Mouse (Mus musculus): ENCODE results near the gene Tcte2. TPM values are rescaled to one million over a fixed set of nuclear protein-coding genes. Genes with fewer than 3 reads are reported as not detected.

The Tcte2 gene
- total RNA-seq, 2 experiments from 2014 or later: 4.2 to 5.8 TPM

- DNase-seq (ENCODE audit: low spot score in 2 of 2): no peak
These were observed 39.2 kb downstream of the Tcte2 start for GRCm38 (mm10) chr17:13722434-13722833.

- DNase-seq (ENCODE audit: low spot score in 2 of 2): no peak
These were observed 40.3 kb downstream of the Tcte2 start for GRCm38 (mm10) chr17:13721372-13721771.

- DNase-seq (ENCODE audit: low spot score in 2 of 2): no peak
These were observed 41.4 kb downstream of the Tcte2 start for GRCm38 (mm10) chr17:13720187-13720586.

GRCm38 (mm10) chr17:13717428-13717827 lies 44.2 kb downstream of the Tcte2 start:
- DNase-seq (ENCODE audit: low spot score in 2 of 2): no peak

- DNase-seq (ENCODE audit: low spot score in 2 of 2): no peak
These were observed 45.3 kb downstream of the Tcte2 start for GRCm38 (mm10) chr17:13716336-13716735.

- DNase-seq (ENCODE audit: low spot score in 2 of 2): no peak
These were observed 46.1 kb downstream of the Tcte2 start for GRCm38 (mm10) chr17:13715511-13715910.

- DNase-seq (ENCODE audit: low spot score in 2 of 2): no peak
These were observed 47.0 kb downstream of the Tcte2 start for GRCm38 (mm10) chr17:13714654-13715053.

GRCm38 (mm10) chr17:13714128-13714527 lies 47.5 kb downstream of the Tcte2 start:
- no peak for DNase-seq (ENCODE audit: low spot score in 2 of 2)

GRCm38 (mm10) chr17:13712518-13712917 lies 49.1 kb downstream of the Tcte2 start:
- no peak for DNase-seq (ENCODE audit: low spot score in 2 of 2)

GRCm38 (mm10) chr17:13712116-13712515 lies 49.5 kb downstream of the Tcte2 start:
- no peak for DNase-seq (ENCODE audit: low spot score in 2 of 2)

- no peak for DNase-seq (ENCODE audit: low spot score in 2 of 2)
These were observed 50.5 kb downstream of the Tcte2 start for GRCm38 (mm10) chr17:13711173-13711572.

GRCm38 (mm10) chr17:13705481-13705921 lies 56.1 kb downstream of the Tcte2 start:
- DNase-seq (ENCODE audit: low spot score in 2 of 2): no peak

- no peak for DNase-seq (ENCODE audit: low spot score in 2 of 2)
These were observed 57.9 kb downstream of the Tcte2 start for GRCm38 (mm10) chr17:13703611-13704320.

GRCm38 (mm10) chr17:13700131-13701016 lies 61.3 kb downstream of the Tcte2 start:
- peak in 1 of 2 experiments; percentile 32 for DNase-seq (ENCODE audit: low spot score in 2 of 2)

GRCm38 (mm10) chr17:13699716-13700115 lies 61.9 kb downstream of the Tcte2 start:
- DNase-seq (ENCODE audit: low spot score in 2 of 2): no peak

GRCm38 (mm10) chr17:13698194-13698593 lies 63.4 kb downstream of the Tcte2 start:
- no peak for DNase-seq (ENCODE audit: low spot score in 2 of 2)

GRCm38 (mm10) chr17:13697646-13698045 lies 64.0 kb downstream of the Tcte2 start:
- no peak for DNase-seq (ENCODE audit: low spot score in 2 of 2)

- no peak for DNase-seq (ENCODE audit: low spot score in 2 of 2)
These were observed 65.7 kb downstream of the Tcte2 start for GRCm38 (mm10) chr17:13695881-13696280.

- no peak for DNase-seq (ENCODE audit: low spot score in 2 of 2)
These were observed 66.4 kb downstream of the Tcte2 start for GRCm38 (mm10) chr17:13695211-13695610.

GRCm38 (mm10) chr17:13694181-13694580 lies 67.4 kb downstream of the Tcte2 start:
- no peak for DNase-seq (ENCODE audit: low spot score in 2 of 2)

- DNase-seq (ENCODE audit: low spot score in 2 of 2): no peak
These were observed 74.0 kb downstream of the Tcte2 start for GRCm38 (mm10) chr17:13687656-13688055.

- no peak for DNase-seq (ENCODE audit: low spot score in 2 of 2)
These were observed 74.5 kb downstream of the Tcte2 start for GRCm38 (mm10) chr17:13687086-13687485.

All from gastrocnemius, postnatal 4 days (tissue).